Mouse (Mus musculus) spleen, postnatal 10 days (tissue): ENCODE results near the gene Asic2.

Experiments
- DNase-seq, 2 experiments: peaks; one replicate each; pipeline ENCODE4 v3.0.0; 2021 to 2022; ENCODE audit warnings: low spot score in 2 of 2

Gene Asic2

DNA sequence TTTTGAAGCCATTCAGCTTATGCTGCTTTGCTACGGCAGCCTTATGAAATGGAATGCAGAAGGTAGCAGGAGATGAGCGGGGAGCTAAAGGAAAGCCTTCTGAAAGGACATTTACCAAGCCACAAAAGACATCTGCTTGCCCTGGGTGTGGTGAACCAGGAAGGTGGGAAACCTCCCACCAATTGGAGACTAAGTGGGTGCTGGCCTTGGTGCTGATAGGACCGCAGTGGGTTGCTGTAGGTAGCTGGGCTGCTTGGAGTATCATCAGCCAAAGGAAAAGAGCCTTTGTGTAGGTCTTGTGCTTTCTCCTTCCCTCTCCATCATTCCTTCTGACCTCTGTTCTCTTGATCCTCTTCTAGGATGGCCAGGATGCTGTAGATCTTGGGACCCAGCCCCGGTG, 774.4 kb downstream of the Asic2 start:
- peak in 1 of 2 experiments; percentile 14 for DNase-seq

GRCm38 (mm10) chr11:81192155-81192554, 776.1 kb downstream of the Asic2 start:
- no peak for DNase-seq

- no peak for DNase-seq
These were observed 779.2 kb downstream of the Asic2 start for GRCm38 (mm10) chr11:81189103-81189502.

- no peak for DNase-seq
These were observed 780.4 kb downstream of the Asic2 start for GRCm38 (mm10) chr11:81187851-81188250.

DNA sequence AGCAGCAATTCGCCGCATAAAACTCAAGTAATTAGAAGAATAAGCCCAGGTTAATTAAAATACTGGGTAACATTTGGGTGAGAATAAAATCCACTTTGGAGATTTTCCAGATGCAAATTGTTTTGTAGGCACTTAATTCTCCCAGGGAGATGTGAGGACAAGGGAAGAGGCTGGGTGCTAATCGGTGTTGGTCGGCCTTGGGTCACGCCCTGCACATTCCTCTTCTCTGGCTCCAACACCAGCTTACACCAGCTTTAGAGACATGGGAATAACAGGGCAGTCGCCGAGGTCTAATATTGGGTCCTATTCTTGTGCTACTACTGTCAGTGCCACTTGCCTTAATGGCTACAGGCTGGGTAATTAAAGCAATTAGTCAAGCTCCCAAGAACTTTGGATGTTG, 783.5 kb downstream of the Asic2 start:
- no peak for DNase-seq

- DNase-seq = no peak
These were observed 803.4 kb downstream of the Asic2 start for GRCm38 (mm10) chr11:81164890-81165289.

DNA sequence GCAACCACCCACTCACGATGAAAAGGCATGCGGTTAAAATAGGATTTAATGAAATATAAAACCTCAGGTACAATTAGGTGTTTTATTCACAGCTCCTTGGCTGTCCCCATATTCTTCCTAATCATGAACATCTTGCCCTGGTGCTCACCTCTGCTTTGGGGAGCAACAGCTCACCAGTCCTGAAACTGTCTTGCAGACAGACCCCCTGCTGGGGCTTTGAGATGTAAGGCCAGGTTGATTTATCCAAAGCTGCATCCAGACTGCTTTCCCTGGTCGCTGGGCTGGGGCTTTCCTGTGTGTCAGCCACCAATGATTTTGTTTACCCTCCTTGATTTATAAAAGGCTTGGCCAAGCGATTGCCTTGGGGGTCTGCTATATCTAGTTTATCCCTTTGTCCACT, 805.2 kb downstream of the Asic2 start:
- no peak for DNase-seq

GRCm38 (mm10) chr11:81153841-81154240, 814.4 kb downstream of the Asic2 start:
- no peak for DNase-seq

- DNase-seq = no peak
These were observed 815.0 kb downstream of the Asic2 start for GRCm38 (mm10) chr11:81153161-81153840.

- DNase-seq = peak in 1 of 2 experiments; percentile 13
These were observed 815.6 kb downstream of the Asic2 start for GRCm38 (mm10) chr11:81152460-81153160.

- peak in 1 of 2 experiments; percentile 14 for DNase-seq
These were observed 816.3 kb downstream of the Asic2 start for GRCm38 (mm10) chr11:81152021-81152385.

- peak in 1 of 2 experiments; percentile 12 for DNase-seq
These were observed 816.8 kb downstream of the Asic2 start for GRCm38 (mm10) chr11:81151286-81152020.

DNA sequence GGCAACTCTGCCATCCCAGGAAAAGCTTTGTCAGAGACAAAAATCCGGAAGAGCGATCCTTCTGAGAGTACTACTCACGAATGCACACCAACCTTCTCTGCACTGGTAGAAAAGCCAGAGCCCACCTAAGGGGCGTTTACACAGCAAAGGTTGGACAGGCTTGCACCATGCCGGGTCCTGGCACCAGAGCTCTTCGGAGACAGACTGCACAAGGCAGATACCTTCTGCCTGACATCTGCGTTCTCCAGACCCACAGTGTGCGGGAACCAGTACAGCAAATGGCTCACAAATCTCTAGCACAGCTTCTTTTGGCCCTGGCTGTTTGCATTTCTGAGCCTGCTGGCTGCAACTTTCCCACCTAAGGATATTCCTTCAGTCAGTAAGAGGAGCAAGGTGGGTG, 817.6 kb downstream of the Asic2 start:
- DNase-seq = no peak

DNA sequence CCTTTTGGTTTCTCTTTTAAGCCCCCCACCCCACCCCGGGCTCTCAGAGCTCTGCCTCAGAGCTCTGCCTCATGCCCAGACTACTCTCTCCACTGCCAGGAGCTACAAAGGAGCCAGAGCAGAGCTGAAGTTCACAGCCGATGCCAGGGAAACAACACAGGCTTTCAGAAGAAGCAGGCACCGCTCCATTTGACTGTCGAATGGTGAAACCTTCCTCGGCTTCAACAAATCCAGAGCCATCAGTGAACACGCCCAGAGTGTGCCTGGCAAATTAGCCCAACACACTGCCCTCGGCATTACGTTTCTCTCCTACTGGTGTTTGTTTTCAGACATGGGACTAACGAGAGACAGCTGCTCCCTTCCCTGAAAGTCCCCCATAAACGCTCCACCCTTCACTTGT, 819.8 kb downstream of the Asic2 start:
- no peak for DNase-seq

DNA sequence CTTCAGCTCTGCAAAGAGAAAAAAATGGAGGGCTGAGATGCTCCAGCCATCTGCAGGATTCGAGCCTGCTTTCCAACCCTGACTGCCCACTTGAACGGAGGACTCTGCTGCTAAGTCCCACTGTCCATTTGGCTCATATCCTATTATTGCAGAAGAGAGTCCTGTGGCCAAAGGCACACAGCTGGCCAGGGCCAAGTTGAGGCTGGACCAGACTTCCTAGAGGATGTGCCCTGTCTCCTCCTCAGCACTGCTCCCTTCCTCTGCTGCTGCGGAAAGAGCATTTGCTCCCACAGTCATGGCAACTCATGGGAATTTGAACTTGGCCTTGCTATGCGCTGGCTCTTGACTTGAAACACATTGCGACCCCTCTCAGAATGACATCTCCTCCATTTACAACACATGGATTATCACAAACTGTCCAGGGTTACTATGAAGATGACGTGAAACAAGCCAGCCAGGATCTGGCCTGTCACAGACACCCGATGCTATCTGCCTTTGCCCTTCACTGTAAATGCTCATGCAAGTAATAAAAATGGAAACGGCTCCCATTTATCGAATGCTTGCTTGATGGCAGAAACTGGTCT, 821.6 kb downstream of the Asic2 start:
- DNase-seq = no peak

DNA sequence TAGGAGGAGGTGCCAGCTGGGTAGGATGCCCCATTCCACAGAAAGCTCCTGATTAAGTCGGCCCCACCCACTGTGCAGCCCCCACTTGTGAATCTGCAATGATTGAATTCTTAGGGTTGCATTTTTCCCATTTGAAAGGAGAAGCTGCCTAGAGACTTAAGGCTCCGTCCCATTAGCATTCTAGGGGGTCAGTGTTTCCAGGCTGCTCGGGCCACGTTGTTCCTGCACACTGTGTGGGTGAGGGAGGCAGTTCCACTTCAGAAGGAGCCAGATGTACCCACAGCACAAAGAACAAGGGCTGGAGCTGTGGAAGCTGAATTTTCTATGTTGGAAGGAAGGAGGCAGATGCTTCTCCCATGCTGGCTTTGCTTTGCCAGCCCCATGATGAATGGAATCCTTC, 833.1 kb downstream of the Asic2 start:
- no peak for DNase-seq

- DNase-seq = no peak
These were observed 834.3 kb downstream of the Asic2 start for GRCm38 (mm10) chr11:81133950-81134349.

- no peak for DNase-seq
These were observed 835.6 kb downstream of the Asic2 start for GRCm38 (mm10) chr11:81132669-81133068.

GRCm38 (mm10) chr11:81124363-81124762, 843.9 kb downstream of the Asic2 start:
- no peak for DNase-seq

DNA sequence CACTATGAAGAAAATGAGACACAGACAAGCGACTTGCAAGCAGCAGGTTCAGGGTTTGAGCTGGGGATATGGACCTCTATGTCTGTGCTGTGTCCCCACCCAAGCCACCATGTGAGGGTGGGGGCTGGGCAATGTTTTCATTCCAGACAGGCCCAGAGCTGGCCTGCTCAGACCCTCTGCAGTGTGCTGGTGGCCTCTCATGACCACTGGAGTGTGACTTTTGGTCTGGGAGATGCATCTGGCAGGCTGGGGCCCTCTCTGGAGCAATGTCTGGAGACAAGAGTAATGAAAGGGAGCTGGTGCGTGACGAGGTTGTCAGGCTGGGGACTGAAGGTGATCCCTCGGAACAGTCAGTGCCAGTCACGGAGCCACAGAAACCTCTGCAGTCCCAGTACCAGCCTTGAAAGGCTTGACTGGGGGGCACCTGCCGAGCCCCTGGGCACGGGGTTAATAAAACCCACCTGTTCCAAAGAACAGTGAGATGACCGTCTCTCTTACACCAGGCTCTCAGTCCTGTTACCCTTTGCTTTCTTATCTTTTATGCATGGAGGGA, 848.2 kb downstream of the Asic2 start:
- no peak for DNase-seq

DNA sequence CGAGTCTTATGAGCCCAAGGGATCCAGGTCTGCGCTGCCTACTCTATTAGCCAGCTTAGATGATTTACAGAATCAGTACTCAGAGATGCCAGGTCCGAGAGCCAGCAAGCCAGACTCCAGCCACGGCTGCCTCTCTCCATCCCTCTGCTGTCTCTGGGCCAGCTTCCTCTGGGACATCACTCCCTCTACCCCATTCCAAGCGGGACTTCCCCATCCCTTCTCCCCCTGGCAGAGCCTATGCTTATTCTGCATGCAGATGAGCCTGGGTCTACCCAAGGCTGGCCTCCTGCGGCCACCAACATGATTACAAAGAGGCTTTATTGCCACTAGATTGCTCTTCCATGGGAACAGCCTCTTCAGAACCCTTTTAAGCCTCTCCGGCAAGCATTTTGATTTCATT, 850.2 kb downstream of the Asic2 start:
- no peak for DNase-seq

GRCm38 (mm10) chr11:81115666-81116065, 852.6 kb downstream of the Asic2 start:
- DNase-seq = peak in 1 of 2 experiments; percentile 54
